Mouse (Mus musculus): ENCODE results near the gene Sos2. TPM values are rescaled to one million over a fixed set of nuclear protein-coding genes. Genes with fewer than 3 reads are reported as not detected.

Sos2 gene
- polyA plus RNA-seq, 1 experiment: 7.6 TPM

DNA sequence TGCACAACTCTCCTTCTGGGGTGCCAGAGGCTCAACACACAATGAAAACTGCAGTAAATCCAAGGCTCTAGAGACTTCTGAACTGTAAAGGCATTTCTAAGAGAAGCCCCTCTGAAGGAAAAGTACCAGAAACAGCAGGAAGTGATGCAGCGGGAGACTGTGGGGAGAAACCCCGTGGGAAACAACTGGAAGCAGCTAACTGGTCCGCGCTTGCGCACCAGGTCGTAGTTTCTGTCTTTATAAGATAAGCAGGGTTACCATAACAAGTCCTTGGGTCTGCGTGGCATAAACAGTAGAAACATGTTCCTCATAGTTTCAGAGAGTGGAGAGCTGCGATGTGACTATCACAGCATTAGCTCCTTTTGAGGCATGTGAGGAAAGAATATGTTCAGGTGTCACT lies 140.0 kb downstream of the Sos2 start:
- H3K27me3 ChIP-seq (ENCODE audit: control insufficient read depth, insufficient read depth, low read length): no peaks in the 10 kb centered on the region
- H3K4me3 ChIP-seq (ENCODE audit: control insufficient read depth, low read depth, low read length): no peak overlapping the region
- H3K27ac ChIP-seq (ENCODE audit: control insufficient read depth, insufficient read depth, low read depth, low read length): no peak overlapping the region
- no peaks in the 10 kb centered on the region for H3K36me3 ChIP-seq (ENCODE audit: control insufficient read depth, insufficient read depth, low read length)
- H3K4me1 ChIP-seq (ENCODE audit: control insufficient read depth, insufficient read depth, low read length): peaks cover 22% of the 10 kb centered on the region
- TF ChIP-seq CTCF (IDR thresholded peaks at IDR 0.05; ENCODE audit: control insufficient read depth, insufficient read depth, insufficient replicate concordance, low read depth, low read length): no peak
- TF ChIP-seq POLR2A (IDR thresholded peaks at IDR 0.05; ENCODE audit: control insufficient read depth, low read depth, low read length): no peak

GRCm38 (mm10) chr12:69539353-69539752 lies 142.3 kb downstream of the Sos2 start:
- Histone ChIP-seq H3K27me3 (ENCODE audit: control insufficient read depth, insufficient read depth, low read length) (no peaks in the 10 kb centered on the region), H3K4me1 (ENCODE audit: control insufficient read depth, insufficient read depth, low read length) (peaks cover 15% of the 10 kb centered on the region), H3K4me3 (ENCODE audit: control insufficient read depth, low read depth, low read length) (no peak overlapping the region), H3K27ac (ENCODE audit: control insufficient read depth, insufficient read depth, low read depth, low read length) (no peak overlapping the region), H3K36me3 (ENCODE audit: control insufficient read depth, insufficient read depth, low read length) (no peaks in the 10 kb centered on the region)
- no peak for TF ChIP-seq POLR2A (IDR thresholded peaks at IDR 0.05; ENCODE audit: control insufficient read depth, low read depth, low read length)
- no peak for TF ChIP-seq CTCF (IDR thresholded peaks at IDR 0.05; ENCODE audit: control insufficient read depth, insufficient read depth, insufficient replicate concordance, low read depth, low read length)

GRCm38 (mm10) chr12:69538362-69538950 lies 143.2 kb downstream of the Sos2 start:
- no peaks in the 10 kb centered on the region for H3K27me3 ChIP-seq (ENCODE audit: control insufficient read depth, insufficient read depth, low read length)
- H3K27ac ChIP-seq (ENCODE audit: control insufficient read depth, insufficient read depth, low read depth, low read length): no peak overlapping the region
- TF ChIP-seq CTCF (IDR thresholded peaks at IDR 0.05; ENCODE audit: control insufficient read depth, insufficient read depth, insufficient replicate concordance, low read depth, low read length): no peak
- no peak for TF ChIP-seq POLR2A (IDR thresholded peaks at IDR 0.05; ENCODE audit: control insufficient read depth, low read depth, low read length)
- no peak overlapping the region for H3K4me3 ChIP-seq (ENCODE audit: control insufficient read depth, low read depth, low read length)
- H3K4me1 ChIP-seq (ENCODE audit: control insufficient read depth, insufficient read depth, low read length): peaks cover 15% of the 10 kb centered on the region
- no peaks in the 10 kb centered on the region for H3K36me3 ChIP-seq (ENCODE audit: control insufficient read depth, insufficient read depth, low read length)

DNA sequence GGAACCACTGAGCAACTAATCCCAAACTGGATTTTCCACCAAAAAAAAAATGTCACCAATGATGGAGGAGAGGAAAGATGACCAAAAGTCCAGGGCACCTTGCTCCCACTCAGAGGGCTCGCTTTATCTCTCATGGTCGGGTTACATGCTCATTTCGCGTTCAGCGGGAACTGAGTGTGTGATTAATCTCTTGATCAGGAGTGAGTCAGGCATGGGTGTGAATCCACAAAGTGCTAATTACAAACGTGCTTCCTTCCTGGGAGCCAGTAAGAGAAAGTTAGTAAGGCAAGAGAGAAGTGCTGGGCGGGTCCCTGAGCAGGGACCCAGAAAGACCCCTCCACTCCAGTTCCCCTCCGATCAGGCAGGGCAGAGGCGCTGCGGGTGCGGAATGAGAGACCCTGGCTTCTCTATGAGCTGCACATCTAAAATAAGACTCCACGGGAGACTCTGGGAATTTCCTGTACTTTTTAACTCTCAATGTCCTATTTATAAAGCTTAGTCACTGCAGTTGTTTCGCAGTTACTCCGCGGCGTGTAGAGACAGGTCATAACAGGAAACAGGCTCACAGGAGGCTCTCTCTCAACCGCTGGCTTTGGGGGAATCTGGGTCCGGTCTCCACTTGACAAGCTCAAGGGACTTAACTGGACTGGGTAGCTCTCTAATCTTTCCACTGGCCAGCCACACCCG lies 143.8 kb downstream of the Sos2 start:
- H3K4me1 ChIP-seq (ENCODE audit: control insufficient read depth, insufficient read depth, low read length): peaks cover 15% of the 10 kb centered on the region
- H3K36me3 ChIP-seq (ENCODE audit: control insufficient read depth, insufficient read depth, low read length): no peaks in the 10 kb centered on the region
- TF ChIP-seq POLR2A (IDR thresholded peaks at IDR 0.05; ENCODE audit: control insufficient read depth, low read depth, low read length): no peak
- no peak for TF ChIP-seq CTCF (IDR thresholded peaks at IDR 0.05; ENCODE audit: control insufficient read depth, insufficient read depth, insufficient replicate concordance, low read depth, low read length)
- H3K27me3 ChIP-seq (ENCODE audit: control insufficient read depth, insufficient read depth, low read length): no peaks in the 10 kb centered on the region
- no peak overlapping the region for H3K4me3 ChIP-seq (ENCODE audit: control insufficient read depth, low read depth, low read length)
- H3K27ac ChIP-seq (ENCODE audit: control insufficient read depth, insufficient read depth, low read depth, low read length): peak overlapping the region; percentile 32

DNA sequence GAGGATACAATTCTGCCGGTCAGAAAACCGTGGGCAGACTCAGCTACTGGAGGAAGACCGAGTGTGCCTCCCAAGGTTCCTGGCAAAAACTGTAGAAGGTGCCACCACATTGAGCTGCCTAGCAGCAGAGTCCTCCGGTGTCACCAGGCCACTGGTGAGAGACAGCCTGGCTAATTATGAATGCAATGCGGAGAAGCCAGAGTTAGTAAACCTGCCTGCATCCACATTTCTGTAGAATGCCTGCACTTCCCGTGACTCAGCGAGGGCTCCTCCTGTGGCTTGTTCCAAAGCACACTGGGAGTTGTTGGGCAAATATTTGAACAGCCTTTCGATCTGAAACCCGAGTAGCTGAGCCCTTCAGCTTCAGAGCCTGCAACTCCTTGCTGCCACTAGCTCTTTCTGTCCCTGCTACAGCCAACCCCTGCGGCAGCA lies 144.4 kb downstream of the Sos2 start:
- Histone ChIP-seq H3K4me1 (ENCODE audit: control insufficient read depth, insufficient read depth, low read length) (peaks cover 15% of the 10 kb centered on the region), H3K27ac (ENCODE audit: control insufficient read depth, insufficient read depth, low read depth, low read length) (no peak overlapping the region; the same call in 1 of the 2 replicates), H3K4me3 (ENCODE audit: control insufficient read depth, low read depth, low read length) (no peak overlapping the region), H3K36me3 (ENCODE audit: control insufficient read depth, insufficient read depth, low read length) (no peaks in the 10 kb centered on the region), H3K27me3 (ENCODE audit: control insufficient read depth, insufficient read depth, low read length) (no peaks in the 10 kb centered on the region)
- no peak for TF ChIP-seq CTCF (IDR thresholded peaks at IDR 0.05; ENCODE audit: control insufficient read depth, insufficient read depth, insufficient replicate concordance, low read depth, low read length)
- no peak for TF ChIP-seq POLR2A (IDR thresholded peaks at IDR 0.05; ENCODE audit: control insufficient read depth, low read depth, low read length)

- Histone ChIP-seq H3K27me3 (ENCODE audit: control insufficient read depth, insufficient read depth, low read length) (no peaks in the 10 kb centered on the region), H3K4me3 (ENCODE audit: control insufficient read depth, low read depth, low read length) (no peak overlapping the region), H3K4me1 (ENCODE audit: control insufficient read depth, insufficient read depth, low read length) (peaks cover 13% of the 10 kb centered on the region), H3K27ac (ENCODE audit: control insufficient read depth, insufficient read depth, low read depth, low read length) (no peak overlapping the region), H3K36me3 (ENCODE audit: control insufficient read depth, insufficient read depth, low read length) (no peaks in the 10 kb centered on the region)
- no peak for TF ChIP-seq POLR2A (IDR thresholded peaks at IDR 0.05; ENCODE audit: control insufficient read depth, low read depth, low read length)
- no peak for TF ChIP-seq CTCF (IDR thresholded peaks at IDR 0.05; ENCODE audit: control insufficient read depth, insufficient read depth, insufficient replicate concordance, low read depth, low read length)
These were observed 144.9 kb downstream of the Sos2 start for GRCm38 (mm10) chr12:69536616-69537242.

Other genes starting within 250 kb of the Sos2 start
- gene Vcpkmt, start 98.8 kb downstream of the Sos2 start, polyA plus RNA-seq (2012; rRNA removed): 4.3 and 4.6 TPM in 2 replicates
- 8.1 and 9.4 TPM in 2 replicates for gene L2hgdh, start 43.0 kb upstream of the Sos2 start, polyA plus RNA-seq (2012; rRNA removed)
- 70.7 and 93.4 TPM in 2 replicates for gene Atp5s, start 43.1 kb upstream of the Sos2 start, polyA plus RNA-seq (2012; rRNA removed)
- 7.9 and 8.2 TPM in 2 replicates for gene Cdkl1, start 109.4 kb upstream of the Sos2 start, polyA plus RNA-seq (2012; rRNA removed)
- 49.1 and 54.4 TPM in 2 replicates for gene Atl1, start 210.8 kb upstream of the Sos2 start, polyA plus RNA-seq (2012; rRNA removed)
- gene Map4k5, start 211.3 kb upstream of the Sos2 start, polyA plus RNA-seq (2012; rRNA removed): 5.1 and 5.6 TPM in 2 replicates